Mouse (Mus musculus) stomach, postnatal 0 days (tissue): ENCODE measurements around the gene B3galt1.

Source experiments
- CTCF ChIP-seq: IDR thresholded peaks from 2 replicates; pipeline ENCODE4 v1.5.1; 2016; ENCODE audit warnings: antibody characterized with exemption, low read depth, mild to moderate bottlenecking, moderate library complexity
- EP300 ChIP-seq: optimal IDR thresholded peaks from 2 replicates; pipeline ENCODE3; 2016; ENCODE audit warnings: antibody characterized with exemption

DNA sequence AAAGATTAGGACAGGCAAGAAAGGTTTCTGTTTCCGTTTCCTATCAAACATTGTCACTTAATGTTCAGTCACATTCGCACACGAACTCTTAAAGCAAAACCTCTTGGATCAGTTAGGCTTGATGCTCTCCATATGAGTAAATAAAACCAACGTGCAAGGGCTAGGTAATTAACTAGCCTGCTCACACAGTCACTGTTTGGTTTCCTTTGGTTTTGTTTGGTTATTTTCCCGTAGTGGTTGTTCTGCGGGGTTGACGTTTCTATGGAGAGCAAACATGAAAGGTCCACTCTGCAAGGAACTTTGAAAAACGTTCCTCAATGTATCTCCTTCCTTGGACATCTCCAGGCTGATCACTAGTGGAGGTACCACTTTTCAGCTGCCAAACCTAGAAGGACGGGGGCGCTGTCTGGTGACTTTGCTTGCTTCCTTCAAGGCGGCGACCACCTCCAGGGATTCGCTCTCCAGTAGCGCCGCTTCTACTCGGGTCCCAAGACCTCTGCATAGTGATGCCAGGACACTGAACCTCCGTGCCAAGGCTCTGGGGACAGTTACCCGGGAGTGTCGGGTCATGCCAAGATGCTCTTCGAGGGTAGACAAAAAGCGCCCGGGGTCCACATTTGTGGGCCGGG, 706 bp upstream of the B3galt1 start:
- peak; percentile 62 for TF ChIP-seq CTCF
- TF ChIP-seq EP300, result no peak
